Comparison of ENCODE assay signal across 24 mouse cellular contexts in genomic region chr12:24645901-24646300, GRCm38 (mm10). TPM values are rescaled to one million over a fixed set of nuclear protein-coding genes. Genes with fewer than 3 reads are reported as not detected.
DNase-seq lines count a peak whose midpoint lies in the region; ATAC-seq and TF ChIP-seq lines count a peak whose summit lies in the region.
"Had no signal": no experiment of that assay in that cellular context is flagged by ENCODE, and none has a peak within 500 bp of the region (broad histone marks: within the 10 kb centered on the region; RNA-seq: fewer than 3 reads in every experiment).

No protein-coding gene starts in this region.

- H3K79me2 ChIP-seq in MEL (ENCODE audit: control insufficient read depth, insufficient read depth, low read length, poor library complexity): no peaks in the 10 kb centered on the region

- no peak overlapping the region for H3K27ac ChIP-seq in heart, embryonic 10.5 days
- peak overlapping the region; percentile 95 for H3K27ac ChIP-seq in MEL (ENCODE audit: control insufficient read depth, low read depth, low read length)
- peak overlapping the region; percentile 97 for H3K27ac ChIP-seq in liver, embryonic 16.5 days (ENCODE audit: low read length)
- no peak overlapping the region for H3K27ac ChIP-seq in hindbrain, postnatal 0 days
- H3K27ac ChIP-seq: embryonic facial prominence, embryonic 13.5 days; forebrain, embryonic 10.5 days; hindbrain, embryonic 14.5 days; intestine, embryonic 15.5 days; limb, embryonic 15.5 days; neural tube, embryonic 15.5 days had no signal

- no peaks in the 10 kb centered on the region for H3K9me3 ChIP-seq in heart, embryonic 10.5 days
- H3K9me3 ChIP-seq in MEL (replicated peaks; ENCODE audit: insufficient read depth, low read length): no peaks in the 10 kb centered on the region
- H3K9me3 ChIP-seq in liver, embryonic 16.5 days (replicated peaks; ENCODE audit: control insufficient read depth, low read length): no peaks in the 10 kb centered on the region
- H3K9me3 ChIP-seq in hindbrain, postnatal 0 days (ENCODE audit: low read length): no peaks in the 10 kb centered on the region
- H3K9me3 ChIP-seq: embryonic facial prominence, embryonic 13.5 days; forebrain, embryonic 10.5 days; intestine, embryonic 15.5 days; limb, embryonic 15.5 days; neural tube, embryonic 15.5 days had no signal

- no peak for TF ChIP-seq CTCF in MEL (IDR thresholded peaks at IDR 0.05 in 2 of 3, conservative IDR thresholded peaks at IDR 0.05 in 1 of 3; ENCODE audit: control insufficient read depth in 1 of 3, insufficient read depth in 1 of 3, low read depth in 2 of 3, low read length in 3 of 3, poor library complexity in 1 of 3, severe bottlenecking in 1 of 3)
- no peak for TF ChIP-seq CTCF in hindbrain, postnatal 0 days (IDR thresholded peaks at IDR 0.05; ENCODE audit: low read depth)

- DNase-seq in heart, embryonic 10.5 days (ENCODE audit: low spot score): peak; percentile 85
- DNase-seq in heart, postnatal 4 days: no peak
- DNase-seq in MEL (ENCODE audit: low read depth, low spot score): peak; percentile 46
- DNase-seq in hindbrain, postnatal 0 days (ENCODE audit: low spot score): no peak
- no peak for DNase-seq in ovary, postnatal 36 days (ENCODE audit: low spot score)
- DNase-seq: cerebellum, postnatal 10 days; heart, postnatal 10 days; kidney, adult 9 months; kidney, postnatal 36 days; midbrain, embryonic 14.5 days; right cerebral cortex, postnatal 25 days; thymus, adult 18-20 months had no signal

- H3K36me3 ChIP-seq in heart, embryonic 10.5 days: no peaks in the 10 kb centered on the region
- peaks cover 0 to 30% of the 10 kb centered on the region in 2 experiments; a peak in 2 of 4 replicates for H3K36me3 ChIP-seq in MEL (ENCODE audit: control insufficient read depth in 1 of 2, insufficient read depth in 2 of 2, low read length in 2 of 2)
- no peaks in the 10 kb centered on the region for H3K36me3 ChIP-seq in liver, embryonic 16.5 days (ENCODE audit: control insufficient read depth, insufficient read depth)
- no peaks in the 10 kb centered on the region for H3K36me3 ChIP-seq in hindbrain, postnatal 0 days (ENCODE audit: insufficient read depth, low read length)
- H3K36me3 ChIP-seq: embryonic facial prominence, embryonic 13.5 days; forebrain, embryonic 10.5 days; intestine, embryonic 15.5 days; limb, embryonic 15.5 days; neural tube, embryonic 15.5 days had no signal

- no peak overlapping the region for H3K4me3 ChIP-seq in heart, embryonic 10.5 days
- H3K4me3 ChIP-seq in MEL (ENCODE audit: control insufficient read depth in 1 of 2, insufficient read depth in 1 of 2, low read depth in 2 of 2, low read length in 2 of 2): no peak overlapping the region
- peak overlapping the region; percentile 41 for H3K4me3 ChIP-seq in liver, embryonic 16.5 days (ENCODE audit: low read depth, low read length)
- H3K4me3 ChIP-seq in hindbrain, postnatal 0 days (ENCODE audit: low read length): no peak overlapping the region
- H3K4me3 ChIP-seq: embryonic facial prominence, embryonic 13.5 days; forebrain, embryonic 10.5 days; intestine, embryonic 15.5 days; limb, embryonic 15.5 days; neural tube, embryonic 15.5 days had no signal

- peak; percentile 72 for ATAC-seq in erythroid progenitor cell, adult 5-6 weeks (replicated peaks; ENCODE audit: low FRiP score, poor library complexity, severe bottlenecking)
- ATAC-seq in liver, embryonic 16.5 days (ENCODE audit: low read depth): peak; percentile 78
- no peak for ATAC-seq in hindbrain, postnatal 0 days
- no peak for ATAC-seq in monocyte, adult 5-6 weeks (replicated peaks; ENCODE audit: insufficient number of reproducible peaks, low FRiP score, low TSS enrichment, poor library complexity, severe bottlenecking)
- ATAC-seq: CD4-positive, CD25-positive, alpha-beta regulatory T cell, adult 4 months; intestine, embryonic 15.5 days; lung, postnatal 0 days had no signal

- WGBS in heart, embryonic 10.5 days: 66% methylated on average over 6 of the region's 6 CpGs
- 29% methylated on average over 6 of the region's 6 CpGs for WGBS in liver, embryonic 16.5 days (ENCODE audit: insufficient replicate concordance)
- 71% methylated on average over 6 of the region's 6 CpGs for WGBS in hindbrain, postnatal 0 days

- 0 out of 2 replicates have a peak overlapping the region, but pooled peaks have one; percentile 7 for H3K9ac ChIP-seq in MEL (ENCODE audit: control insufficient read depth, low read depth, low read length, poor library complexity, severe bottlenecking)
- H3K9ac ChIP-seq in liver, embryonic 16.5 days (ENCODE audit: low read depth, low read length): peak overlapping the region; percentile 67
- H3K9ac ChIP-seq in hindbrain, postnatal 0 days (replicated peaks; ENCODE audit: low read length): no peak overlapping the region
- H3K9ac ChIP-seq: embryonic facial prominence, embryonic 13.5 days; hindbrain, embryonic 14.5 days; intestine, embryonic 15.5 days; limb, embryonic 15.5 days; neural tube, embryonic 15.5 days had no signal

- H3K27me3 ChIP-seq in heart, embryonic 10.5 days (ENCODE audit: insufficient read depth, poor library complexity, severe bottlenecking): peaks cover 4% of the 10 kb centered on the region; the same call in 1 of the 2 replicates
- H3K27me3 ChIP-seq in MEL (ENCODE audit: control insufficient read depth in 1 of 2, insufficient read depth in 2 of 2, low read length in 2 of 2): no peaks in the 10 kb centered on the region
- no peaks in the 10 kb centered on the region for H3K27me3 ChIP-seq in liver, embryonic 16.5 days (ENCODE audit: control insufficient read depth, insufficient read depth, low read depth, low read length)
- H3K27me3 ChIP-seq in hindbrain, postnatal 0 days (ENCODE audit: insufficient read depth, low read length): no peaks in the 10 kb centered on the region
- H3K27me3 ChIP-seq: embryonic facial prominence, embryonic 13.5 days; intestine, embryonic 15.5 days; limb, embryonic 15.5 days; neural tube, embryonic 15.5 days had no signal

- TF ChIP-seq POLR2A in MEL (IDR thresholded peaks at IDR 0.05; ENCODE audit: control insufficient read depth in 1 of 2, insufficient read depth in 1 of 2, low read depth in 1 of 2, low read length in 2 of 2, poor library complexity in 1 of 2): no peak

- peak; percentile 78 to 87 for TF ChIP-seq EP300 in MEL (IDR thresholded peaks at IDR 0.05; ENCODE audit: low read depth in 1 of 2, low read length in 2 of 2)

- H3K4me2 ChIP-seq in liver, embryonic 16.5 days (ENCODE audit: low read depth, low read length): peak overlapping the region; percentile 67
- no peak overlapping the region for H3K4me2 ChIP-seq in hindbrain, postnatal 0 days (ENCODE audit: low read depth, low read length)
- H3K4me2 ChIP-seq: embryonic facial prominence, embryonic 13.5 days; hindbrain, embryonic 14.5 days; intestine, embryonic 15.5 days; limb, embryonic 15.5 days; neural tube, embryonic 15.5 days had no signal

- peaks cover 20% of the 10 kb centered on the region for H3K4me1 ChIP-seq in heart, embryonic 10.5 days
- H3K4me1 ChIP-seq in MEL (ENCODE audit: control insufficient read depth in 1 of 2, insufficient read depth in 2 of 2, low read length in 2 of 2): peaks cover 10 to 39% of the 10 kb centered on the region in 2 experiments
- H3K4me1 ChIP-seq in liver, embryonic 16.5 days (ENCODE audit: control insufficient read depth, low read depth, low read length): peaks cover 75% of the 10 kb centered on the region
- peaks cover 13% of the 10 kb centered on the region for H3K4me1 ChIP-seq in hindbrain, postnatal 0 days (ENCODE audit: insufficient read depth, low read length)

- TF ChIP-seq RAD21 in MEL (IDR thresholded peaks at IDR 0.05; ENCODE audit: low read depth, low read length): no peak

TF ChIP-seq in MEL, 35 proteins besides CTCF, POLR2A, EP300 and RAD21:
- TF ChIP-seq MAFK (IDR thresholded peaks at IDR 0.05; ENCODE audit: borderline replicate concordance, low read depth, low read length) (no peak), TCF12 (IDR thresholded peaks at IDR 0.05; ENCODE audit: low read depth, low read length) (peak; percentile 91), ETS1 (IDR thresholded peaks at IDR 0.05; ENCODE audit: low read depth, low read length) (0 out of 2 replicates have a peak, but pooled peaks have one; percentile 57), GABPA (IDR thresholded peaks at IDR 0.05; ENCODE audit: low read depth, low read length) (no peak), UBTF (IDR thresholded peaks at IDR 0.05; ENCODE audit: borderline replicate concordance, insufficient read depth, low read depth, low read length) (no peak), GATA1 (IDR thresholded peaks at IDR 0.05; ENCODE audit: low read depth, low read length) (peak; percentile 95), TAL1 (IDR thresholded peaks at IDR 0.05; ENCODE audit: low read length) (peak; percentile 67)

RNA-seq across cellular contexts. Expression of gene Klf11, which starts 5.2 kb away (rescaled TPM):
- polyA plus RNA-seq in heart, embryonic 10.5 days (2016; fragmentation: Nextera tagmentation; extraction: Ambion mirVana): 12.0 and 16.2 TPM in 2 replicates
- 10 to 100 TPM; 32.6 to 35.8 TPM for total RNA-seq in heart, postnatal 4 days (2021)
- 1.8 and 2.4 TPM in 2 replicates for total RNA-seq in MEL (2012; rRNA removed)
- 1 to 10 TPM in 1 of 2 experiments, not detected in 1; 7.2 TPM for polyA plus RNA-seq in MEL (2012; ENCODE audit: insufficient read depth in 1 of 2, insufficient read length in 2 of 2, low read depth in 1 of 2, low replicate concordance in 2 of 2, missing spikeins in 1 of 2)
- total RNA-seq in erythroid progenitor cell, adult 5-6 weeks (2015; ENCODE audit: low replicate concordance): 30.6 and 40.0 TPM in 2 replicates
- 46.6 and 52.6 TPM in 2 replicates for total RNA-seq in erythroid progenitor cell, adult 5-6 weeks (2017; ENCODE audit: low replicate concordance)
- 9.3 and 9.7 TPM in 2 replicates for polyA plus RNA-seq in liver, embryonic 16.5 days (2015; fragmentation: Nextera tagmentation; extraction: Ambion mirVana)
- 28.2 and 28.3 TPM in 2 replicates for total RNA-seq in hindbrain, postnatal 0 days (2014; rRNA removed)
- polyA plus RNA-seq in hindbrain, postnatal 0 days (2015; fragmentation: Nextera tagmentation; extraction: Ambion mirVana): 18.0 and 20.4 TPM in 2 replicates
- 27.5 to 35.9 TPM (median 31.5 TPM) in 3 replicates for total RNA-seq in monocyte, adult 5-6 weeks (2017)

RNA-seq across cellular contexts. Expression of gene Cys1, which starts 35.7 kb away (rescaled TPM):
- polyA plus RNA-seq in heart, embryonic 10.5 days (2016; fragmentation: Nextera tagmentation; extraction: Ambion mirVana): 0.28 and 0.34 TPM in 2 replicates
- 1 to 10 TPM; 2.8 to 3.4 TPM for total RNA-seq in heart, postnatal 4 days (2021)
- total RNA-seq in MEL (2012; rRNA removed): not detected in 2 replicates
- polyA plus RNA-seq in MEL (2012; ENCODE audit: insufficient read depth in 1 of 2, insufficient read length in 2 of 2, low read depth in 1 of 2, low replicate concordance in 2 of 2, missing spikeins in 1 of 2): not detected
- total RNA-seq in erythroid progenitor cell, adult 5-6 weeks (2015; ENCODE audit: low replicate concordance): not detected in 2 replicates
- total RNA-seq in erythroid progenitor cell, adult 5-6 weeks (2017; ENCODE audit: low replicate concordance): 0.39 TPM in 1 of 2 replicates, not detected in the other
- 0.37 and 0.67 TPM in 2 replicates for polyA plus RNA-seq in liver, embryonic 16.5 days (2015; fragmentation: Nextera tagmentation; extraction: Ambion mirVana)
- total RNA-seq in hindbrain, postnatal 0 days (2014; rRNA removed): 3.9 and 5.5 TPM in 2 replicates
- polyA plus RNA-seq in hindbrain, postnatal 0 days (2015; fragmentation: Nextera tagmentation; extraction: Ambion mirVana): 1.4 and 1.7 TPM in 2 replicates
- not detected in 3 replicates for total RNA-seq in monocyte, adult 5-6 weeks (2017)
- total RNA-seq: ES-E14 had no signal
- polyA plus RNA-seq: CD4-positive, CD25-positive, alpha-beta regulatory T cell, adult 4 months had no signal

Comparison
In these comparisons a context has a peak if more than half of its experiments do, and no peak if none do; other contexts are left out.
1. DNase-seq: peak in heart, embryonic 10.5 days (single experiment) and MEL (single experiment); none in heart, postnatal 4 days (single experiment), hindbrain, postnatal 0 days (single experiment) and ovary, postnatal 36 days (single experiment).
2. H3K27ac ChIP-seq: peak in MEL (single experiment) and liver, embryonic 16.5 days (single experiment); none in heart, embryonic 10.5 days (single experiment) and hindbrain, postnatal 0 days (single experiment).
3. ATAC-seq: peak in erythroid progenitor cell, adult 5-6 weeks (single experiment) and liver, embryonic 16.5 days (single experiment); none in hindbrain, postnatal 0 days (single experiment) and monocyte, adult 5-6 weeks (single experiment).